Mouse (Mus musculus) spleen, embryonic (tissue): ENCODE data around the gene Scgb1a1.

Experiments used
- CTCF ChIA-PET: fragments of 350-600 bp; sonication (Branson Sonifier 250); formaldehyde crosslinking; loops from one replicate; lab custom pipeline; 2022; lab: Charles Lee

Gene Scgb1a1

GRCm38 (mm10) chr19:9047207-9047945 is 40.4 kb downstream of the Scgb1a1 start:
- CTCF ChIA-PET = interaction anchor here (0.7 kb wide), 1 partner anchor 1991 kb away, joined by 6 read pairs; no protein-coding TSS in a partner anchor

- CTCF ChIA-PET = no interaction called here
Observed at GRCm38 (mm10) chr19:9044291-9044690, 43.5 kb downstream of the Scgb1a1 start.

- CTCF ChIA-PET = interaction anchor here (0.6 to 0.7 kb wide), 2 partner anchors 14 to 86 kb away, joined by 3 to 4 read pairs; no protein-coding TSS in a partner anchor
Observed at GRCm38 (mm10) chr19:9043123-9043522, 44.6 kb downstream of the Scgb1a1 start.

- CTCF ChIA-PET = interaction anchor here (0.6 to 0.7 kb wide), 3 partner anchors 21 to 57 kb away, joined by 3 to 5 read pairs (median 5); no protein-coding TSS in a partner anchor
Observed at GRCm38 (mm10) chr19:9041074-9041473, 46.7 kb downstream of the Scgb1a1 start.

GRCm38 (mm10) chr19:9040649-9041048 is 47.1 kb downstream of the Scgb1a1 start:
- CTCF ChIA-PET = interaction anchor here (0.6 to 0.7 kb wide), 5 partner anchors 21 to 325 kb away, joined by 3 to 5 read pairs (median 3); no protein-coding TSS in a partner anchor

GRCm38 (mm10) chr19:9039928-9040327 is 47.8 kb downstream of the Scgb1a1 start:
- CTCF ChIA-PET = interaction anchor here (0.7 to 0.8 kb wide), 3 partner anchors 13 to 324 kb away, joined by 3 to 4 read pairs (median 3); no protein-coding TSS in a partner anchor

GRCm38 (mm10) chr19:9039266-9039665 is 48.5 kb downstream of the Scgb1a1 start:
- CTCF ChIA-PET = no interaction called here

- CTCF ChIA-PET = interaction anchor here (0.8 kb wide), 1 partner anchor 47 kb away, joined by 3 read pairs; no protein-coding TSS in a partner anchor
Observed at GRCm38 (mm10) chr19:9038136-9038535, 49.6 kb downstream of the Scgb1a1 start.

- CTCF ChIA-PET = no interaction called here
Observed at GRCm38 (mm10) chr19:9035101-9035500, 52.7 kb downstream of the Scgb1a1 start.

GRCm38 (mm10) chr19:9034480-9034879 is 53.3 kb downstream of the Scgb1a1 start:
- CTCF ChIA-PET = no interaction called here
